In genomic region chr2:92599487-92600347, GRCm38 (mm10) we compare ENCODE assay signal across 8 mouse cellular contexts. TPM values are rescaled to one million over a fixed set of nuclear protein-coding genes. Genes with fewer than 3 reads are reported as not detected.
A peak's percentile ranks its signal among the peaks of the same experiment; 100 is the strongest.
DNase-seq lines count a peak whose midpoint lies in the region; ATAC-seq and TF ChIP-seq lines count a peak whose summit lies in the region.

TSS of gene Chst1 (plus strand) at chr2:92599707.

- no peak for TF ChIP-seq CTCF in spleen, adult 2 months (IDR thresholded peaks at IDR 0.05; ENCODE audit: extremely low read depth, insufficient read depth, insufficient read length, insufficient replicate concordance)

- no peaks in the 10 kb centered on the region for H3K36me3 ChIP-seq in spleen, adult 2 months (ENCODE audit: control insufficient read depth, insufficient read depth, low read length)
- H3K36me3 ChIP-seq in heart, embryonic 11.5 days (ENCODE audit: control insufficient read depth, insufficient read depth, low read length): no peaks in the 10 kb centered on the region
- no peaks in the 10 kb centered on the region for H3K36me3 ChIP-seq in lung, embryonic 16.5 days (ENCODE audit: control insufficient read depth, insufficient read depth, low read length)

- no peak for DNase-seq in spleen, adult 2 months (ENCODE audit: low read depth in 1 of 2, low spot score in 2 of 2)
- DNase-seq in spleen, adult 18-20 months: no peak
- peak; percentile 33 to 45 for DNase-seq in cerebellum, postnatal 36 days
- peak; percentile 36 to 59 for DNase-seq in kidney, postnatal 25 days
- DNase-seq in right cerebral cortex, adult 18-20 months: peak; percentile 68
- DNase-seq in spleen, postnatal 10 days (ENCODE audit: low spot score in 2 of 2): no peak

- H3K4me2 ChIP-seq in heart, embryonic 11.5 days: peak within 1 kb of the TSS; percentile 98
- H3K4me2 ChIP-seq in lung, embryonic 16.5 days (ENCODE audit: low read depth, low read length): peak within 1 kb of the TSS; percentile 99

- peak within 1 kb of the TSS; percentile 28 for H3K4me3 ChIP-seq in spleen, adult 2 months (ENCODE audit: extremely low read depth, insufficient read depth, insufficient read length)
- H3K4me3 ChIP-seq in heart, embryonic 11.5 days (ENCODE audit: low read depth, low read length): peak within 1 kb of the TSS; percentile 64
- peak within 1 kb of the TSS; percentile 61 for H3K4me3 ChIP-seq in lung, embryonic 16.5 days (ENCODE audit: low read length)

- no peak for TF ChIP-seq POLR2A in spleen, adult 2 months (IDR thresholded peaks at IDR 0.05; ENCODE audit: low read depth, low read length)

- peak within 1 kb of the TSS; percentile 61 for H3K9ac ChIP-seq in heart, embryonic 11.5 days (ENCODE audit: low read depth, low read length)
- peak within 1 kb of the TSS; percentile 58 for H3K9ac ChIP-seq in lung, embryonic 16.5 days (ENCODE audit: low read length)

- WGBS in spleen, adult 2 months: under 1% methylated on average over 49 of the region's 82 CpGs
- WGBS in heart, embryonic 11.5 days (ENCODE audit: insufficient replicate concordance): under 1% methylated on average over 43 of the region's 82 CpGs
- WGBS in lung, embryonic 16.5 days: 0% methylated on average over 52 of the region's 82 CpGs

- H3K9me3 ChIP-seq in heart, embryonic 11.5 days (replicated peaks; ENCODE audit: control insufficient read depth, low read length): no peaks in the 10 kb centered on the region
- H3K9me3 ChIP-seq in lung, embryonic 16.5 days (ENCODE audit: control insufficient read depth, low read length): no peaks in the 10 kb centered on the region

- no peaks in the 10 kb centered on the region for H3K4me1 ChIP-seq in spleen, adult 2 months (ENCODE audit: control insufficient read depth, insufficient read depth, insufficient read length)
- peaks cover 6% of the 10 kb centered on the region; the same call in 1 of the 2 replicates for H3K4me1 ChIP-seq in heart, embryonic 11.5 days (ENCODE audit: control insufficient read depth, insufficient read depth, low read length)
- H3K4me1 ChIP-seq in lung, embryonic 16.5 days (replicated peaks; ENCODE audit: control insufficient read depth, insufficient read depth, low read length): no peaks in the 10 kb centered on the region; the same call in 1 of the 2 replicates

- 0 out of 2 replicates have a peak within 1 kb of the TSS, but pooled peaks have one; percentile 2 for H3K27ac ChIP-seq in spleen, adult 2 months (ENCODE audit: insufficient read depth, low read length)
- H3K27ac ChIP-seq in heart, embryonic 11.5 days (ENCODE audit: low read depth, low read length): no peak within 1 kb of the TSS
- no peak within 1 kb of the TSS for H3K27ac ChIP-seq in lung, embryonic 16.5 days (ENCODE audit: low read length)

- peak; percentile 24; the same call in 1 of the 2 replicates for ATAC-seq in heart, embryonic 11.5 days (replicated peaks; ENCODE audit: insufficient number of reproducible peaks, low FRiP score, low TSS enrichment)
- peak; percentile 80 for ATAC-seq in lung, embryonic 16.5 days (ENCODE audit: low read depth)

- H3K27me3 ChIP-seq in spleen, adult 2 months (ENCODE audit: control insufficient read depth, insufficient read depth, low read length): peaks cover 6% of the 10 kb centered on the region
- peaks cover 55% of the 10 kb centered on the region for H3K27me3 ChIP-seq in heart, embryonic 11.5 days (ENCODE audit: control insufficient read depth, insufficient read depth, low read length)
- peaks cover 28% of the 10 kb centered on the region for H3K27me3 ChIP-seq in lung, embryonic 16.5 days (ENCODE audit: control insufficient read depth, insufficient read depth, low read depth, low read length)

RNA-seq across cellular contexts. Expression of gene Chst1, which starts in this region (rescaled TPM):
- polyA plus RNA-seq in spleen, adult 2 months (2012; rRNA removed): 20.0 and 20.7 TPM in 2 replicates
- 1.1 and 1.4 TPM in 2 replicates for polyA plus RNA-seq in heart, embryonic 11.5 days (2014; fragmentation: Nextera tagmentation; extraction: Ambion mirVana)
- polyA plus RNA-seq in lung, embryonic 16.5 days (2015; fragmentation: Nextera tagmentation; extraction: Ambion mirVana): 1.5 and 1.7 TPM in 2 replicates

Comparison
In these comparisons a context has a peak if more than half of its experiments do, and no peak if none do; other contexts are left out.
1. DNase-seq: peak in cerebellum, postnatal 36 days (2 of 2), kidney, postnatal 25 days (2 of 2) and right cerebral cortex, adult 18-20 months (single experiment); none in spleen, adult 2 months (0 of 2), spleen, adult 18-20 months (0 of 2) and spleen, postnatal 10 days (0 of 2).
2. Peak in every context shown above with its lines, with median percentiles within 50 percentile points of each other: H3K4me3 ChIP-seq.